Mouse (Mus musculus) liver, embryonic 13.5 days (tissue): ENCODE data around the gene Elp6. TPM values are rescaled to one million over a fixed set of nuclear protein-coding genes. Genes with fewer than 3 reads are reported as not detected.
"Not testable (repeated sequence)": the region's sequence is repeated elsewhere in the genome, so short reads cannot be mapped to it uniquely, and the experiment has no call there.

ENCODE experiments used
- ATAC-seq: fragments of 200-750 bp; cut with Nextera tagmentation; 2 replicates; pipeline ENCODE4 v1.8.0; 2017; ENCODE audit warnings: low read depth, mild to moderate bottlenecking, moderate number of reproducible peaks, moderate library complexity
- DNase-seq: peaks from one replicate; pipeline ENCODE4 v3.0.0; 2022
- H3K27ac ChIP-seq: fragments of 300-500 bp; sonication (generic); 2 replicates; pipeline ENCODE4 v1.5.1; 2015; ENCODE audit warnings: moderate library complexity, mild to moderate bottlenecking, inconsistent platforms
- H3K27me3 ChIP-seq: fragments of 300-500 bp; sonication (generic); 2 replicates; pipeline ENCODE4 v1.6.1; 2015; ENCODE audit warnings: mild to moderate bottlenecking, inconsistent platforms
- H3K36me3 ChIP-seq: fragments of 300-500 bp; sonication (generic); 2 replicates; pipeline ENCODE4 v1.6.1; 2015; ENCODE audit warnings: mild to moderate bottlenecking, inconsistent platforms
- H3K4me1 ChIP-seq: fragments of 300-500 bp; sonication (generic); replicated peaks from 2 replicates; pipeline ENCODE4 v1.6.1; 2015; ENCODE audit warnings: inconsistent platforms
- H3K4me2 ChIP-seq: fragments of 300-500 bp; sonication (generic); 2 replicates; pipeline ENCODE4 v1.6.1; 2015; ENCODE audit warnings: inconsistent platforms, mild to moderate bottlenecking, moderate library complexity
- H3K4me3 ChIP-seq: fragments of 300-500 bp; sonication (generic); replicated peaks from 2 replicates; pipeline ENCODE4 v1.5.1; 2015; ENCODE audit warnings: mild to moderate bottlenecking, inconsistent platforms
- H3K9ac ChIP-seq: fragments of 300-500 bp; sonication (generic); 2 replicates; pipeline ENCODE4 v1.6.1; 2015; ENCODE audit warnings: mild to moderate bottlenecking, inconsistent platforms
- H3K9me3 ChIP-seq: fragments of 300-500 bp; sonication (generic); replicated peaks from 2 replicates; pipeline ENCODE4 v1.6.1; 2016; ENCODE audit warnings: inconsistent platforms
- WGBS: fragments of 180-500 bp; shearing (Covaris S2); methylation state at CpG from one replicate; pipeline ENCODE4 v1.1.7; 2015; ENCODE audit not compliant: insufficient replicate concordance; 5-methylcytosine and 5-hydroxymethylcytosine counted together
- polyA plus RNA-seq: library from polyadenylated mRNA; unstranded; fragments of >200 nt; fragmentation: Nextera tagmentation; extraction: Ambion mirVana; gene quantifications from 2 replicates; pipeline ENCODE4 v1.2.1, GENCODE M21; 2015

The Elp6 gene
- polyA plus RNA-seq, 1 experiment from 2014 or later, result 11.3 TPM

- Histone ChIP-seq H3K9ac (no peak overlapping the region), H3K4me1 (no peaks in the 10 kb centered on the region), H3K36me3 (peaks cover 57% of the 10 kb centered on the region), H3K4me2 (no peak overlapping the region), H3K27ac (no peak overlapping the region), H3K27me3 (no peaks in the 10 kb centered on the region), H3K9me3 (no peaks in the 10 kb centered on the region), H3K4me3 (no peak overlapping the region)
- WGBS, result 85% methylated on average over 8 of the region's 8 CpGs
- ATAC-seq (peak; percentile 37; the same call in 1 of the 2 replicates), DNase-seq (no peak)
These were observed 11.5 kb downstream of the Elp6 start for GRCm38 (mm10) chr9:110316503-110316902.

DNA sequence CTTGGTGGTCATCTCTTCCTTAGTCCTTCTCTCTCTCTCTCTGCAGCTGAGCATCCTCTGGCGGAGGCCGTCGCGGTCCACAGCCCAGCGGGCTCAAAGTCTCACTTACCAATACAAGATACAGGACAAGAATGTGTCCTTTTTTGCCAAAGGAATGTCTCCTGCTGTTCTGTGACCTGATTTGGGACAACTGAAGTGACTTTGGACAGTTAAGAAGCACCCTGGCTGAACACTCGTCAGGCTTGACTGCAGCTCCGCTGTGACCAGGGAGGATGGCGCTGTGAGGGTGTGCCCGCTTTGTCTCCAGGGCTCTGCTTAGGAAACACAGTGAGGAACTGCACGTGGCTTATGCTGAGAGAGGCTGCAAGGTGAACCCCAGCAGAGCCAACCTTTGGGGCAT, 15.8 kb downstream of the Elp6 start:
- Histone ChIP-seq H3K4me1 (no peaks in the 10 kb centered on the region), H3K9ac (no peak overlapping the region), H3K4me2 (no peak overlapping the region), H3K36me3 (peaks cover 33% of the 10 kb centered on the region), H3K4me3 (no peak overlapping the region), H3K9me3 (no peaks in the 10 kb centered on the region), H3K27ac (no peak overlapping the region), H3K27me3 (no peaks in the 10 kb centered on the region)
- WGBS, result 84% methylated on average over 10 of the region's 10 CpGs
- no peak for ATAC-seq
- DNase-seq, result no peak

DNA sequence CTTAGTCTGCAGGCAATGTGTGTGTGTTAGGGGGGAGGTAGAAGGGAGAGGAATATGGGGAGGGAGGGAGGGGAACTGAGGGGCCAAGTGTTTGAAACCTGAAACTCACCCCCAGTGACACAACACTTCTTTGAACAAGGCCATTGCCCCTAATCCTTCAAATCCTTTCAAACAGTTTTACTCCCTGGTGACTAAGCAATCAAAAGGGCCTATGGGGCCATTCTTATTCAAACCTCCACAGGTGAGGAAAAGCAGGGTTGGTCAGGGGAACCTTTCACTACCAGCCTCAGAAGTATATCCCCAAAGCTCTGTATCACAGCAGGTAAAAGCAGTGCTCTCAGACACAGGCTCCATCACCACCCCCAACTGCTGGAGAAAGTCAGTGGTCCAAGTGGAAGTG, 18.0 kb downstream of the Elp6 start:
- no peak for DNase-seq
- H3K4me1 ChIP-seq, result peaks cover 2% of the 10 kb centered on the region
- no peaks in the 10 kb centered on the region for H3K9me3 ChIP-seq
- no peaks in the 10 kb centered on the region for H3K27me3 ChIP-seq
- no peak overlapping the region for H3K4me2 ChIP-seq
- H3K27ac ChIP-seq, result no peak overlapping the region
- H3K36me3 ChIP-seq, result peaks cover 25% of the 10 kb centered on the region
- no peak overlapping the region for H3K9ac ChIP-seq
- ATAC-seq, result no peak
- no peak overlapping the region for H3K4me3 ChIP-seq

DNA sequence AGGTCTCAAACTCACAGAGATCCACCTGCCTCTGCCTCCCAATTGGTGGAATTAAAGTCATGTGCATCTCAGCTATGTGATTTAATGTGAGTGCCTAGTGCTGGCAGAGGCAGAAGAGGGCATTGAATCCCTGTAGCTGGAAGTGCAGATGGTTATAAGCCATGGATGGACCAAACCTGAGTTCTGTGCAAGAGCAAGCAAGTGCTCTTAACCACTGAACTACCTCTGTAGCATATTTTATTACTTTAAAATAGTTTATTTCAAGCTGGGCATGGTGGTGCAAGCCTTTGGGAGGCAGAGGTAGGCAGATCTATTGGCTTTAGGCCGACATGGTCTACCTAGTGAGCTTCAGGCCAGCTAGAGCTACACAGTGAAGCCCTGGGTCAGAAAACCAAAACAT, 19.2 kb downstream of the Elp6 start:
- DNase-seq, result no peak
- ATAC-seq, result no peak
- Histone ChIP-seq H3K27ac (no peak overlapping the region), H3K36me3 (peaks cover 21% of the 10 kb centered on the region), H3K4me2 (no peak overlapping the region), H3K4me1 (peaks cover 13% of the 10 kb centered on the region), H3K9me3 (no peaks in the 10 kb centered on the region), H3K4me3 (no peak overlapping the region), H3K9ac (no peak overlapping the region), H3K27me3 (no peaks in the 10 kb centered on the region)
- WGBS, result 76% methylated on average over 1 of the region's 1 CpGs

DNA sequence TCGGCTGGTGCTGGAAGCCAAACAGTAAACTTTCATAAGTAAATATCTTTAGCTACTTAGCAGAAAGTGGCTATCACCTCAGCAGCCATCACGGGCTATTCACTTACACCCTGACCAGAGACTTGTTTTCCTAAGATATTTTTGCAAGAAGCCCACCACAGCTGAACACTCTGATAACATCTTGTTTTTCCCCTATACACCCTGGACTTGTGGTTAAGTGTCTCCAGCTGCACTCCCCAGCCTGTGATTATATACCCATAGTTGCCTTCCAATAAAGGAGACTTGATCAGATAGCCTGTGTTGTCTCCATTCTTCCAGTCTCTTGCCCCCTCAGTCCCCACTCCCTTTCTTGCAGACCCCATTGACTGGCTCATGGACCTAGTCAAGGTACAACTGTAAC, 23.2 kb downstream of the Elp6 start:
- H3K9me3 ChIP-seq, result no peaks in the 10 kb centered on the region
- no peaks in the 10 kb centered on the region for H3K36me3 ChIP-seq
- peaks cover 22% of the 10 kb centered on the region for H3K4me1 ChIP-seq
- no peak for ATAC-seq
- H3K4me2 ChIP-seq, result no peak overlapping the region
- no peak overlapping the region for H3K9ac ChIP-seq
- H3K27ac ChIP-seq, result no peak overlapping the region
- H3K27me3 ChIP-seq, result no peaks in the 10 kb centered on the region
- DNase-seq, result no peak
- H3K4me3 ChIP-seq, result no peak overlapping the region
- 40% methylated on average over 2 of the region's 2 CpGs for WGBS

- H3K9me3 ChIP-seq, result no peaks in the 10 kb centered on the region
- no peak overlapping the region for H3K4me3 ChIP-seq
- H3K4me1 ChIP-seq, result peaks cover 28% of the 10 kb centered on the region
- no peaks in the 10 kb centered on the region for H3K27me3 ChIP-seq
- ATAC-seq (no peak), DNase-seq (no peak)
- H3K4me2 ChIP-seq, result no peak overlapping the region
- 34% methylated on average over 5 of the region's 5 CpGs for WGBS
- H3K27ac ChIP-seq, result no peak overlapping the region
- no peak overlapping the region for H3K9ac ChIP-seq
- no peaks in the 10 kb centered on the region for H3K36me3 ChIP-seq
These were observed 24.1 kb downstream of the Elp6 start for GRCm38 (mm10) chr9:110328946-110329630.

DNA sequence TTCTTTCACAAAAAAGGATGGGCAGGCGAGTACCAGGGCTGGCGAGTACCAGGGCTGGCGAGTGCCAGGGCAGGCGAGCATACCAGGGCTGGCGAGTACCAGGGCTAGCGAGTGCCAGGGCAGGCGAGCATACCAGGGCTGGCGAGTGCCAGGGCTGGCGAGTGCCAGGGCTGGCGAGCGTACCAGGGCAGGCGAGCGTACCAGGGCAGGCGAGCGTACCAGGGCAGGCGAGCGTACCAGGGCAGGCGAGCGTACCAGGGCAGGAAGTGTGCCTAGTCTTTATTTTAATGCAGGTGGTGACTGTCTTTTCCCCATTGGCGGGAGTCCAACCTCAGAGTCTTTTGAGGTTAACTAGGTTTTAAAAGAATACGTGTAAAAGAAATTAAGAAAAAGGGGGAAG, 24.7 kb downstream of the Elp6 start:
- ATAC-seq (no peak), DNase-seq (no peak)
- H3K9ac ChIP-seq, result no peak overlapping the region
- no peaks in the 10 kb centered on the region for H3K9me3 ChIP-seq
- H3K4me2 ChIP-seq, result no peak overlapping the region
- no peaks in the 10 kb centered on the region for H3K36me3 ChIP-seq
- WGBS, result 73% methylated on average over 21 of the region's 21 CpGs
- H3K27ac ChIP-seq, result no peak overlapping the region
- no peak overlapping the region for H3K4me3 ChIP-seq
- H3K27me3 ChIP-seq, result no peaks in the 10 kb centered on the region
- peaks cover 34% of the 10 kb centered on the region for H3K4me1 ChIP-seq

DNA sequence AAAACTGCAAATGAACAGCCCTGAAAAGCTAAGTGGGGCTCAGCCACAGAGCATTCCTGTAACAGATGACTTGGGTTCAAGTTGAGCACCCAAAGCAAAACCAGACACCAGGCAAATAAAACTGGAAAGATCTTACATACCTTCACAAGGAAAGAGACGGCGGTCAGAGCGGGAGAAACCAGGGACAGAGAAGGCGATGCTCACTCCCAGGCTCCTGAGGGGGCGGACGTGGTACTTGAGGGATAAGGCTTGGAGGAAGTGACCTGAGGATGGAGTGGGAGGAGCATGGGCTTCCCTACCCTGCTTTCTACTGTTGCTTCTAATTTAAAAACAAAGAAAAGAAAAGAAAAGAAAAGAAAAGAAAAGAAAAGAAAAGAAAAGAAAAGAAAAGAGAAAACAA, 25.4 kb downstream of the Elp6 start:
- Histone ChIP-seq H3K9me3 (no peaks in the 10 kb centered on the region), H3K36me3 (no peaks in the 10 kb centered on the region), H3K27ac (no peak overlapping the region), H3K27me3 (no peaks in the 10 kb centered on the region), H3K4me2 (no peak overlapping the region), H3K4me1 (peaks cover 41% of the 10 kb centered on the region), H3K9ac (no peak overlapping the region), H3K4me3 (no peak overlapping the region)
- WGBS, result 41% methylated on average over 6 of the region's 6 CpGs
- ATAC-seq (no peak), DNase-seq (no peak)

- WGBS, result 79% methylated on average over 5 of the region's 5 CpGs
- H3K9me3 ChIP-seq, H3K27me3 ChIP-seq, H3K27ac ChIP-seq, DNase-seq, H3K9ac ChIP-seq, H3K4me3 ChIP-seq, H3K36me3 ChIP-seq, ATAC-seq, H3K4me2 ChIP-seq: not testable (repeated sequence)
- H3K4me1 ChIP-seq, result peaks cover 44% of the 10 kb centered on the region
These were observed 25.9 kb downstream of the Elp6 start for GRCm38 (mm10) chr9:110330913-110331312.

- Histone ChIP-seq H3K27me3 (no peaks in the 10 kb centered on the region), H3K27ac (peak within 1 kb of the TSS; percentile 50), H3K4me3 (peak within 1 kb of the TSS; percentile 84), H3K36me3 (no peaks in the 10 kb centered on the region), H3K4me1 (peaks cover 51% of the 10 kb centered on the region), H3K9ac (peak within 1 kb of the TSS; percentile 86), H3K4me2 (peak within 1 kb of the TSS; percentile 88), H3K9me3 (no peaks in the 10 kb centered on the region)
- under 1% methylated on average over 72 of the region's 78 CpGs for WGBS
- peak; percentile 91 for DNase-seq
- peak; percentile 93 for ATAC-seq
These were observed 28.3 kb downstream of the Elp6 start, which contains the start of gene Scap for GRCm38 (mm10) chr9:110333135-110333895. Gene Scap, plus strand, starts transcription at chr9:110333288.

DNA sequence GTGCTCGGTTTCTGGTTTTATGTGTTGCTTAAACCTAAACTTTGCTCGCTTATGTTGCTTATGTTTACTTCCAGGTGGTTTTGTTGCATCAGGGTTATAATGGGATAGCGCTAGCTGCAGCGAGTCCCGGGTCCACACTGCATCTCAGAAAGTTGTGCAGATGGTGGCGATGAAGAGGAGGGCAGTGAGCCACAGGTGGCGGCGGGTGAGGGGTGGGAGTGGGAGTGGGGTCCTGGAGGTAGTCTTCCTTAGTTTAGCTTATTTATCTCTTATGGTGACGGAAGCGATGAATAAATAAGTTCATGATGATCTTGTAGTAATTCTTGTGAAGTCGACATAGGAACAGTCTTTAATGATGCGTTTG, 28.9 kb downstream of the Elp6 start:
- Histone ChIP-seq H3K4me3 (peak overlapping the region; percentile 84), H3K4me1 (peaks cover 53% of the 10 kb centered on the region), H3K27ac (peak overlapping the region; percentile 50; the same call in 1 of the 2 replicates), H3K9me3 (no peaks in the 10 kb centered on the region), H3K4me2 (peak overlapping the region; percentile 88), H3K9ac (peak overlapping the region; percentile 86), H3K36me3 (no peaks in the 10 kb centered on the region), H3K27me3 (no peaks in the 10 kb centered on the region)
- no peak for DNase-seq
- peak; percentile 16 for ATAC-seq
- WGBS, result 12% methylated on average over 12 of the region's 12 CpGs

- H3K4me1 ChIP-seq, result peaks cover 45% of the 10 kb centered on the region
- 0 out of 2 replicates have a peak overlapping the region, but pooled peaks have one; percentile 9 for H3K4me3 ChIP-seq
- WGBS, result 48% methylated on average over 8 of the region's 8 CpGs
- peak overlapping the region; percentile 88 for H3K4me2 ChIP-seq
- H3K9ac ChIP-seq, result no peak overlapping the region
- 0 out of 2 replicates have a peak overlapping the region, but pooled peaks have one; percentile 18 for H3K27ac ChIP-seq
- no peaks in the 10 kb centered on the region for H3K9me3 ChIP-seq
- no peaks in the 10 kb centered on the region for H3K27me3 ChIP-seq
- no peak for ATAC-seq
- no peak for DNase-seq
- H3K36me3 ChIP-seq, result no peaks in the 10 kb centered on the region
These were observed 29.9 kb downstream of the Elp6 start for GRCm38 (mm10) chr9:110334849-110335248.
